19 mouse cellular contexts compared by ENCODE assay signal in genomic region chr4:25796149-25796548, GRCm38 (mm10). TPM values are rescaled to one million over a fixed set of nuclear protein-coding genes. Genes with fewer than 3 reads are reported as not detected.
DNase-seq lines count a peak whose midpoint lies in the region; ATAC-seq and TF ChIP-seq lines count a peak whose summit lies in the region.
"Had no signal": no experiment of that assay in that cellular context is flagged by ENCODE, and none has a peak within 500 bp of the region (broad histone marks: within the 10 kb centered on the region; RNA-seq: fewer than 3 reads in every experiment).

No protein-coding gene starts in this region.

- no peaks in the 10 kb centered on the region for H3K9me3 ChIP-seq in hindbrain, embryonic 16.5 days (ENCODE audit: control insufficient read depth, low read length)
- no peaks in the 10 kb centered on the region for H3K9me3 ChIP-seq in hindbrain, embryonic 11.5 days (ENCODE audit: control insufficient read depth, low read length)
- no peaks in the 10 kb centered on the region for H3K9me3 ChIP-seq in neural tube, embryonic 13.5 days
- no peaks in the 10 kb centered on the region for H3K9me3 ChIP-seq in forebrain, embryonic 16.5 days (ENCODE audit: control insufficient read depth, low read length)
- H3K9me3 ChIP-seq in liver, postnatal 0 days (ENCODE audit: low read length): no peaks in the 10 kb centered on the region
- H3K9me3 ChIP-seq: embryonic facial prominence, embryonic 10.5 days; G1E; heart, embryonic 13.5 days; kidney, embryonic 15.5 days had no signal

- no peak for ATAC-seq in hindbrain, embryonic 16.5 days
- no peak for ATAC-seq in hindbrain, embryonic 11.5 days (ENCODE audit: low FRiP score)
- ATAC-seq in neural tube, embryonic 13.5 days (ENCODE audit: low read depth): no peak
- no peak for ATAC-seq in forebrain, embryonic 16.5 days
- no peak for ATAC-seq in liver, postnatal 0 days

- 36% methylated on average over 3 of the region's 3 CpGs for WGBS in hindbrain, embryonic 16.5 days
- 40% methylated on average over 3 of the region's 3 CpGs for WGBS in hindbrain, embryonic 11.5 days
- WGBS in neural tube, embryonic 13.5 days: 38% methylated on average over 3 of the region's 3 CpGs
- 35% methylated on average over 3 of the region's 3 CpGs for WGBS in forebrain, embryonic 16.5 days
- WGBS in liver, postnatal 0 days (ENCODE audit: insufficient replicate concordance): 37% methylated on average over 3 of the region's 3 CpGs

- no peak for DNase-seq in hindbrain, embryonic 11.5 days (ENCODE audit: low spot score)
- no peak for DNase-seq in neural tube, embryonic 10.5 days (ENCODE audit: extremely low spot score, low spot score)
- DNase-seq in liver, postnatal 0 days: no peak
- no peak for DNase-seq in MN1 (ENCODE audit: low spot score)
- DNase-seq: adrenal gland, postnatal 10 days; cerebellum, adult 9-10 months; kidney, postnatal 4 days; layer of hippocampus, adult 9-11 months; lung, adult 2 months; lung, postnatal 4 days; thymus, postnatal 14 days had no signal

- no peak overlapping the region for H3K4me3 ChIP-seq in hindbrain, embryonic 16.5 days (ENCODE audit: low read length)
- H3K4me3 ChIP-seq in hindbrain, embryonic 11.5 days (ENCODE audit: low read depth, low read length): no peak overlapping the region
- H3K4me3 ChIP-seq in neural tube, embryonic 13.5 days: no peak overlapping the region
- H3K4me3 ChIP-seq in forebrain, embryonic 16.5 days (replicated peaks; ENCODE audit: low read length): no peak overlapping the region
- H3K4me3 ChIP-seq in liver, postnatal 0 days (ENCODE audit: low read depth, low read length): no peak overlapping the region
- H3K4me3 ChIP-seq: embryonic facial prominence, embryonic 10.5 days; heart, embryonic 13.5 days; kidney, embryonic 15.5 days had no signal

- H3K27ac ChIP-seq in hindbrain, embryonic 16.5 days (ENCODE audit: low read depth, low read length): no peak overlapping the region
- no peak overlapping the region for H3K27ac ChIP-seq in hindbrain, embryonic 11.5 days (ENCODE audit: low read depth, low read length)
- no peak overlapping the region for H3K27ac ChIP-seq in neural tube, embryonic 13.5 days (replicated peaks)
- no peak overlapping the region for H3K27ac ChIP-seq in forebrain, embryonic 16.5 days (ENCODE audit: low read length)
- H3K27ac ChIP-seq in liver, postnatal 0 days (ENCODE audit: low read depth): no peak overlapping the region
- H3K27ac ChIP-seq: embryonic facial prominence, embryonic 10.5 days; heart, embryonic 13.5 days; kidney, embryonic 15.5 days had no signal

- H3K4me2 ChIP-seq in hindbrain, embryonic 16.5 days (ENCODE audit: low read length): peak overlapping the region; percentile 6; the same call in 1 of the 2 replicates
- no peak overlapping the region for H3K4me2 ChIP-seq in hindbrain, embryonic 11.5 days (replicated peaks; ENCODE audit: low read depth, low read length)
- peak overlapping the region; percentile 7; the same call in 1 of the 2 replicates for H3K4me2 ChIP-seq in neural tube, embryonic 13.5 days
- peak overlapping the region; percentile 25 for H3K4me2 ChIP-seq in forebrain, embryonic 16.5 days (ENCODE audit: low read length)
- H3K4me2 ChIP-seq in liver, postnatal 0 days (ENCODE audit: low read depth, low read length): no peak overlapping the region
- H3K4me2 ChIP-seq: heart, embryonic 13.5 days; kidney, embryonic 15.5 days; liver, embryonic 11.5 days had no signal

- no peak for TF ChIP-seq EP300 in liver, postnatal 0 days (IDR thresholded peaks at IDR 0.05; ENCODE audit: low read depth)

- peaks cover 6% of the 10 kb centered on the region for H3K4me1 ChIP-seq in hindbrain, embryonic 16.5 days (ENCODE audit: control insufficient read depth, insufficient read depth, low read depth, low read length)
- H3K4me1 ChIP-seq in hindbrain, embryonic 11.5 days (replicated peaks; ENCODE audit: control insufficient read depth, insufficient read depth, low read length): no peaks in the 10 kb centered on the region; the same call in 1 of the 2 replicates
- H3K4me1 ChIP-seq in neural tube, embryonic 13.5 days (replicated peaks): peaks cover 25% of the 10 kb centered on the region
- peaks cover 17% of the 10 kb centered on the region for H3K4me1 ChIP-seq in forebrain, embryonic 16.5 days (replicated peaks; ENCODE audit: control insufficient read depth, insufficient read depth, low read length)
- H3K4me1 ChIP-seq in liver, postnatal 0 days (ENCODE audit: insufficient read depth): no peaks in the 10 kb centered on the region

- H3K27me3 ChIP-seq in hindbrain, embryonic 16.5 days (replicated peaks; ENCODE audit: control insufficient read depth, insufficient read depth, low read length): no peaks in the 10 kb centered on the region
- H3K27me3 ChIP-seq in hindbrain, embryonic 11.5 days (ENCODE audit: control insufficient read depth, insufficient read depth, low read length): no peaks in the 10 kb centered on the region
- H3K27me3 ChIP-seq in neural tube, embryonic 13.5 days: no peaks in the 10 kb centered on the region
- H3K27me3 ChIP-seq in forebrain, embryonic 16.5 days (replicated peaks; ENCODE audit: control insufficient read depth, insufficient read depth, low read length): no peaks in the 10 kb centered on the region
- peaks cover 13% of the 10 kb centered on the region for H3K27me3 ChIP-seq in liver, postnatal 0 days (ENCODE audit: insufficient read depth, low read length)

- H3K9ac ChIP-seq in hindbrain, embryonic 16.5 days (ENCODE audit: low read depth, low read length): no peak overlapping the region
- H3K9ac ChIP-seq in hindbrain, embryonic 11.5 days (ENCODE audit: low read depth, low read length): no peak overlapping the region
- no peak overlapping the region for H3K9ac ChIP-seq in neural tube, embryonic 13.5 days
- H3K9ac ChIP-seq in forebrain, embryonic 16.5 days (replicated peaks; ENCODE audit: low read depth, low read length): no peak overlapping the region
- H3K9ac ChIP-seq in liver, postnatal 0 days (replicated peaks): no peak overlapping the region
- H3K9ac ChIP-seq: heart, embryonic 13.5 days; kidney, embryonic 15.5 days had no signal

- H3K36me3 ChIP-seq in hindbrain, embryonic 16.5 days (ENCODE audit: control insufficient read depth, insufficient read depth, low read length): no peaks in the 10 kb centered on the region
- no peaks in the 10 kb centered on the region for H3K36me3 ChIP-seq in hindbrain, embryonic 11.5 days (ENCODE audit: control insufficient read depth, insufficient read depth, low read length)
- no peaks in the 10 kb centered on the region for H3K36me3 ChIP-seq in neural tube, embryonic 13.5 days
- H3K36me3 ChIP-seq in forebrain, embryonic 16.5 days (ENCODE audit: control insufficient read depth, insufficient read depth): no peaks in the 10 kb centered on the region
- H3K36me3 ChIP-seq in liver, postnatal 0 days (replicated peaks; ENCODE audit: insufficient read depth, low read length): no peaks in the 10 kb centered on the region
- H3K36me3 ChIP-seq: embryonic facial prominence, embryonic 10.5 days; G1E; heart, embryonic 13.5 days; kidney, embryonic 15.5 days had no signal

- TF ChIP-seq CTCF in liver, postnatal 0 days (IDR thresholded peaks at IDR 0.05; ENCODE audit: low read depth): no peak

RNA-seq across cellular contexts. Expression of gene Fut9, which starts 3.9 kb away (rescaled TPM):
- polyA plus RNA-seq in hindbrain, embryonic 16.5 days (2015; fragmentation: Nextera tagmentation; extraction: Ambion mirVana): 16.4 and 16.5 TPM in 2 replicates
- polyA plus RNA-seq in hindbrain, embryonic 11.5 days (2014; fragmentation: Nextera tagmentation; extraction: Ambion mirVana): 1.9 and 2.2 TPM in 2 replicates
- 9.1 and 10.2 TPM in 2 replicates for polyA plus RNA-seq in neural tube, embryonic 13.5 days (2015; fragmentation: Nextera tagmentation; extraction: Ambion mirVana)
- 19.2 and 19.8 TPM in 2 replicates for polyA plus RNA-seq in forebrain, embryonic 16.5 days (2015; fragmentation: Nextera tagmentation; extraction: Ambion mirVana)
- polyA plus RNA-seq in liver, postnatal 0 days (2015; fragmentation: Nextera tagmentation; extraction: Ambion mirVana): not detected in 2 replicates
- polyA plus RNA-seq: G1E had no signal

Comparison
In these comparisons a context has a peak if more than half of its experiments do, and no peak if none do; other contexts are left out.
1. H3K4me2 ChIP-seq: peak in hindbrain, embryonic 16.5 days (single experiment), neural tube, embryonic 13.5 days (single experiment) and forebrain, embryonic 16.5 days (single experiment); none in hindbrain, embryonic 11.5 days (single experiment) and liver, postnatal 0 days (single experiment).